Mouse (Mus musculus) testis, adult 2 months (tissue): Measurements from ENCODE around the gene Zfp786. TPM values are rescaled to one million over a fixed set of nuclear protein-coding genes. Genes with fewer than 3 reads are reported as not detected.
"Not testable (repeated sequence)": the region's sequence is repeated elsewhere in the genome, so short reads cannot be mapped to it uniquely, and the experiment has no call there.

ENCODE experiments used
- H3K27ac ChIP-seq: fragments of 200-500 bp; 2 replicates; pipeline ENCODE4 v1.5.1; 2012; ENCODE audit warnings: low read depth, low read length; ENCODE audit not compliant: control insufficient read depth, insufficient read depth
- H3K27me3 ChIP-seq: fragments of 200-500 bp; 2 replicates; pipeline ENCODE4 v1.6.1; 2012; ENCODE audit warnings: mild to moderate bottlenecking, low read length, moderate library complexity; ENCODE audit not compliant: control insufficient read depth, insufficient read depth
- H3K36me3 ChIP-seq: fragments of 200-500 bp; 2 replicates; pipeline ENCODE4 v1.6.1; 2012; ENCODE audit warnings: mild to moderate bottlenecking, low read length; ENCODE audit not compliant: control insufficient read depth, insufficient read depth
- H3K4me1 ChIP-seq: fragments of 200-500 bp; 2 replicates; pipeline ENCODE4 v1.6.1; 2012; ENCODE audit warnings: low read length; ENCODE audit not compliant: control insufficient read depth, insufficient read depth
- H3K4me3 ChIP-seq: fragments of 200-500 bp; 2 replicates; pipeline ENCODE4 v1.5.1; 2012; ENCODE audit warnings: low read depth, mild to moderate bottlenecking, low read length, moderate library complexity, mixed read lengths; ENCODE audit not compliant: control insufficient read depth
- CTCF ChIP-seq: fragments of 200-500 bp; IDR thresholded peaks from 2 replicates; pipeline ENCODE4 v1.5.1; 2012; ENCODE audit warnings: low read depth, mild to moderate bottlenecking, inconsistent platforms, low read length, moderate library complexity; ENCODE audit not compliant: control insufficient read depth, insufficient read depth, insufficient replicate concordance
- POLR2A ChIP-seq: fragments of 200-500 bp; IDR thresholded peaks from 2 replicates; pipeline ENCODE4 v1.6.1; 2012; ENCODE audit warnings: low read depth, mild to moderate bottlenecking, inconsistent platforms, low read length, moderate library complexity; ENCODE audit not compliant: control insufficient read depth
- polyA plus RNA-seq: library from polyadenylated mRNA; depleted of rRNA; stranded (reverse); fragments of >200 nt; gene quantifications from 2 replicates; pipeline ENCODE4 v1.2.3, GENCODE M21; 2012

The Zfp786 gene
- polyA plus RNA-seq, 1 experiment: 1.0 TPM

DNA sequence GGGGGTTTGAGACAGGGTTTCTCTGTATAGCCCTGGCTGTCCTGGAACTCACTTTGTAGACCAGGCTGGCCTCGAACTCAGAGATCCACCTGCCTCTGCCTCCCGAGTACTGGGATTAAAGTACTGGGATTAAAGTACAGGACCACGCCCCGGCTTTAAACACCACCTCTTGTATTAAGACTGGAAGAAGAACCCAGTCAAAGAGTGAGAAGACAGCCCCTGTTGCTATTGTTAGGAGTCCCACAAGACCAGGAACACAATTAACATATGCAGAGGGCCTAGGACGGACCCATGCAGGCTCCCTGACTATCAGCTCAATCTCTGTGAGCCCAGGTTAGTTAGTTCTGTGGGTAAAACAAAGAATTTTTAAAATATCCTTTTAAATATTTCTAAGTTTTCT is 41.6 kb upstream of the Zfp786 start:
- Histone ChIP-seq H3K27ac (no peak overlapping the region), H3K36me3 (no peaks in the 10 kb centered on the region), H3K4me3 (no peak overlapping the region), H3K4me1 (no peaks in the 10 kb centered on the region), H3K27me3 (no peaks in the 10 kb centered on the region)
- TF ChIP-seq CTCF (no peak), POLR2A (no peak)

DNA sequence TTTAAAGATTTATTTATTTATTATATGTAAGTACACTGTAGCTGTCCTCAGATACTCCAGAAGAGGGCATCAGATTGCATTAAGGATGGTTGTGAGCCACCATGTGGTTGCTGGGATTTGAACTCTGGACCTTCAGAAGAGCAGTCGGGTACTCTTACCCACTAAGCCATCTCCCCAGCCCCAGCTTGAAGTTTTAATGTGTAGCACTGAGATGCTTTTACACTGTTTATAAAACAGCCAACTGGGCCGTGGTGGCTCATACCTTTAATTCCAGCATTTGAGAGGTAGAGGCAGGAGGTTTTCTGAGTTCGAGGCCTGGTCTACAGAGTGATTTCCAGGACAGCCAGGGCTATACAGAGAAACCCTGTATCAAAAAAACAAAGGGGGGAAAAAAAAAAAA is 27.1 kb upstream of the Zfp786 start:
- not testable (repeated sequence) for H3K36me3 ChIP-seq, H3K27ac ChIP-seq, H3K4me1 ChIP-seq, H3K27me3 ChIP-seq, H3K4me3 ChIP-seq

DNA sequence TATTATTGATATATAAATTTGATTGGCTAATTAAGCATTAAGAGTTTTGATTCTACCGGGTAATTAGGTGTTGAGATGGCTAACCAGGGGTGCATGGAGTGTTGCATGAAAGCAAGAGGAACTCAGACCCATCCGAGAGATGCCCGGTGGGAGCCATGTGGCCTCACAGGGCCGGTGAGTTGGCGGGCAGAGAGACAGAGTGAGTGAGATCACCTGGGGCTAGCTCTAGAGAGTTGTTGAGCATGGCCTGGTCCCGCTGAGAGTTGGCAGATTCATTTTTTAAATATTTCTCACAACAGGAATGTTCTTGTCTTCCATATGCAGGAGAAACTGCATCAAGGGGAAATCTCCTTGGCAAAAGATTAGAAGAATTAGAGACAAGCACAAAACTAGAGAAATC is 26.6 kb upstream of the Zfp786 start:
- Histone ChIP-seq H3K27ac (no peak overlapping the region), H3K36me3 (no peaks in the 10 kb centered on the region), H3K4me3 (no peak overlapping the region), H3K27me3 (no peaks in the 10 kb centered on the region), H3K4me1 (no peaks in the 10 kb centered on the region)
- no peak for TF ChIP-seq CTCF
- no peak for TF ChIP-seq POLR2A

DNA sequence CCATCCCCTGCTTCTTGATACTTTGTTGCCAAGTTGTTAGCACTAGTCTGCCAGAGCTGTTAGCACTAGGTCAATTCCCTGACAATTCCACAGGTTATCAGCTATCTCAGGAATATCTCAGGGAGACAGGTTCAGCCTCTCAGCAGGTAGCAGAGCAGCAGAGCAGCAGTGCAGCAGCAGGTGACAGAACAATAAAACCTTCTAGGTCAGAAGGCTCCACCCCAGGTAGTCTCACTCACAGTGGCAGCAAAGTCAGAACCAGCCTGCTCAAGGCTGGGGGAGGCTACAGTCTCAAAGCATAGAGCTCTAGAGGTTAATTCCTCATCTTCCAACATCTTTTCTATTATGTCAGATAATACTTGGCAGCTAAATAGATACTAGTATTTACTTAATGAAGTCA is 15.1 kb upstream of the Zfp786 start:
- no peak overlapping the region for H3K4me3 ChIP-seq
- no peak overlapping the region for H3K27ac ChIP-seq
- TF ChIP-seq CTCF (no peak), POLR2A (no peak)
- no peaks in the 10 kb centered on the region for H3K36me3 ChIP-seq
- no peaks in the 10 kb centered on the region for H3K27me3 ChIP-seq
- H3K4me1 ChIP-seq: no peaks in the 10 kb centered on the region

DNA sequence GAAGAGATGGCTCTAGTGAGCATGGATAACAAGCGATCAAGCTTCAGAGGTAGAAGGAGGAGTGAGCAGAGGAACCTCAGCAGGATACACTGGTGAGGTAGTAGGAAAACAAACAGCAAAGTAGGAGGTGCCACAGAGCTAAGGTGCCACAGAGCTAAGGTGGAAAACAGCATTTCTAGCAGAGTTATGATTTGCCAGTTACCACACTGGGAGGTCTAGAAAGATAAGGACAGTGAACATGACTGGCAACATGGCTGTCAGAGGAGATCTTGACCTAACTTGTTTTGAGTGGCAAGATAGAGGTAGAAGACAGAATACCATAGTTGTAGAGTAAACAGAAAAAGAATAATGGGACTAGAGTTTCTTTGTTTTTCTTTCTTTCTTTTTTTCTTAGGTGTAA is 11.7 kb upstream of the Zfp786 start:
- TF ChIP-seq CTCF (no peak), POLR2A (no peak)
- no peak overlapping the region for H3K27ac ChIP-seq
- no peak overlapping the region for H3K4me3 ChIP-seq
- H3K4me1 ChIP-seq: peaks cover 4% of the 10 kb centered on the region; the same call in 1 of the 2 replicates
- H3K27me3 ChIP-seq: no peaks in the 10 kb centered on the region
- no peaks in the 10 kb centered on the region for H3K36me3 ChIP-seq

DNA sequence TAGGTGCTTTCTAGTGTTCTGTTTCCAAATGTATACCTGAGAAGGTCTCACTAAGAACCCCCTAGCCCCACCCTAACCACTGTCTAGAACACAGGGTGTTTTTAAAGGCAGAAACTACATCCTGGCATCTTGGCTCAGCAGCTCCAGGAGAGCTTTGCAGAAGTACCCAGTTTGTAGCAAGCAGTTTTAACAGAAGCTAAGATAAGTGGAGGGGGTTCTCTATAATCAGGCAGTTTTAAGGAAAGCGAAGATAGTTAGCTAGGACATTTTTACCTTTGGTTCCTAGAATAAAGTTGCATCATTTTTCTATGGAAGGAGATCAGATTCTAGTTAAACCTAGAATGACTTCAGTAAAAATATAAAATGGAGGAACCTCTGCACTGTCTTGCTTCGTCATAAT is 11.2 kb upstream of the Zfp786 start:
- no peak overlapping the region for H3K4me3 ChIP-seq
- no peak overlapping the region for H3K27ac ChIP-seq
- H3K27me3 ChIP-seq: no peaks in the 10 kb centered on the region
- no peaks in the 10 kb centered on the region for H3K36me3 ChIP-seq
- TF ChIP-seq CTCF (no peak), POLR2A (no peak)
- peaks cover 4% of the 10 kb centered on the region; the same call in 1 of the 2 replicates for H3K4me1 ChIP-seq

DNA sequence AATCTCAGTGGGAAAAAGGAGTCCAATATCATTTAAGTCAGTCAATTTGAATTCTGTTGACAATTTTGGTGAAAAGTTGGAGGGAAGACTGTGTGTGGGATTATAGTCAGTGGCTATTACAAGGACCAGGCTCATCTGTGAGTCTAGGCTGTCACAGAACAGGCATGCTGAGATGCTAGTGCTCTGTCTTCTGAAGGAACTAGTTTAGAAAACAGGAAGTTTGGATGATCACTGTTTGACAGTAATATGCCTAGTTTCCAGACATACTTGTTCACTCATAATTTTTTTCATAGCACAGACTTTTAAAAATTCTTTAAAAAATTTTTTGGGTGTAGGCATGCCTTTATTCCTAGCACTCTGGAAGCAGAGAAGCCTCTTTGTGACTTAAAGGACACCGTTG is 10.4 kb upstream of the Zfp786 start:
- peaks cover 4% of the 10 kb centered on the region; the same call in 1 of the 2 replicates for H3K4me1 ChIP-seq
- H3K27me3 ChIP-seq: no peaks in the 10 kb centered on the region
- TF ChIP-seq POLR2A (no peak), CTCF (no peak)

DNA sequence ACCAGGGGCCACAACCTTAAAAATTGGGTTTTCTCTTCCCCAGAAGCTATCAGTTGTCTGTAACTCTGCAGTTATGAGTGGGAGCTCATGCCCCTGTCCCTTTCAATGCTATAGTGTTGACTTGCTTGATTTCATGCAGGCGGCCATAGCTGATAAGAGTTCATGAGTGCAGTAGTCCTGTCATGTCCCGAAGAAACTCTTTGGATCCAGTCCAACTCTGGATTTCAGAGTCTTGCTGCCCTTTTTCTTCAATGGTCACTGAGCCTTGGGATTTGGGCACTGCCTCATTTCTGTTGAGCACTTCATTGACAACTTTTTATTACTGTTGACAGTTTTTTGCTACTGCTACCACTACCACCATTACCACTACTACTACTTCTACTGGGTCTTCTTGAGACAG is 7.0 kb upstream of the Zfp786 start:
- TF ChIP-seq POLR2A (no peak), CTCF (no peak)
- H3K27ac ChIP-seq: no peak overlapping the region
- H3K4me3 ChIP-seq: no peak overlapping the region
- no peaks in the 10 kb centered on the region for H3K36me3 ChIP-seq
- H3K27me3 ChIP-seq: no peaks in the 10 kb centered on the region
- peaks cover 4% of the 10 kb centered on the region; the same call in 1 of the 2 replicates for H3K4me1 ChIP-seq

More for the DNA sequence above, 10.4 kb upstream of the Zfp786 start:
- Histone ChIP-seq H3K4me3 (no peak overlapping the region), H3K36me3 (no peaks in the 10 kb centered on the region), H3K27ac (no peak overlapping the region)
